In the genomic region with DNA sequence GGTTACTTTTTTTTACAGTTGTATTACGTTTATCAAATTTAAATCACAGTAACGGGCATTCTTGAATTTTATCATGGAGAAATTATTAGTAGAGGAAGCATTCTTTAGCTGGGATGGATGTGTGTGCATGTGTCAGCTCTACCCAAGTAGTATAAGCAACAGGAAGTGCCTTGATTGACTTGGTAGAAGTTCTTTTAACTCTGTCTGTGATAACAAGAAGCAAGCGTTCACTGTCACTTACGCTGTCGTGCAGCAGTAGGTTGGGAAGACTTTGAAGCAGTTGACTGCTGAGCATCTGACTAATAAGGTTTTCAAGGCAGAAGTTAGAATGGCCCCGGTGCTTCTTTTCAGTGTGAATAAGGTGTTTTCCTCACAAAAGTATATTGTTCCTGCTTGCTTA, we compare ENCODE assay signal across 25 mouse cellular contexts. TPM values are rescaled to one million over a fixed set of nuclear protein-coding genes. Genes with fewer than 3 reads are reported as not detected.
A peak's percentile ranks its signal among the peaks of the same experiment; 100 is the strongest.
DNase-seq lines count a peak whose midpoint lies in the region; ATAC-seq and TF ChIP-seq lines count a peak whose summit lies in the region.
"Had no signal": no experiment of that assay in that cellular context is flagged by ENCODE, and none has a peak within 500 bp of the region (broad histone marks: within the 10 kb centered on the region; RNA-seq: fewer than 3 reads in every experiment).

No protein-coding gene starts in this region.

- H3K27me3 ChIP-seq in thymus, adult 2 months (ENCODE audit: control insufficient read depth, insufficient read depth, low read length): no peaks in the 10 kb centered on the region
- H3K27me3 ChIP-seq in cerebellum, adult 2 months (ENCODE audit: control insufficient read depth, insufficient read depth, low read length): no peaks in the 10 kb centered on the region
- H3K27me3 ChIP-seq: embryonic facial prominence, embryonic 13.5 days; forebrain, embryonic 12.5 days; forebrain, embryonic 15.5 days; hindbrain, embryonic 13.5 days had no signal

- WGBS in thymus, adult 2 months: 71% methylated on average over 6 of the region's 6 CpGs
- WGBS in cerebellum, adult 2 months: 89% methylated on average over 6 of the region's 6 CpGs

- TF ChIP-seq CTCF in thymus, adult 2 months (IDR thresholded peaks at IDR 0.05; ENCODE audit: borderline replicate concordance, control insufficient read depth, extremely low read depth, insufficient read depth, low read length, poor library complexity): no peak
- no peak for TF ChIP-seq CTCF in cerebellum, adult 2 months (IDR thresholded peaks at IDR 0.05; ENCODE audit: borderline replicate concordance, insufficient read depth, low read depth, low read length)

- H3K4me3 ChIP-seq in thymus, adult 2 months (ENCODE audit: control insufficient read depth, insufficient read depth, low read length): no peak overlapping the region
- no peak overlapping the region for H3K4me3 ChIP-seq in cerebellum, adult 2 months (replicated peaks; ENCODE audit: insufficient read depth, low read depth, low read length)
- H3K4me3 ChIP-seq: embryonic facial prominence, embryonic 10.5 days; embryonic facial prominence, embryonic 13.5 days; erythroblast, embryonic 14.5 days; forebrain, embryonic 12.5 days; forebrain, embryonic 15.5 days; gastrocnemius, adult 2 months; hindbrain, embryonic 13.5 days had no signal

- peak; percentile 62 for ATAC-seq in activated CD4-positive, CD25-positive, alpha-beta regulatory T cell, adult 4 months
- no peak for ATAC-seq in megakaryocyte progenitor cell, adult 5-6 weeks (replicated peaks; ENCODE audit: poor library complexity)
- ATAC-seq: forebrain, embryonic 15.5 days; hindbrain, embryonic 16.5 days; intestine, postnatal 0 days had no signal

- DNase-seq in thymus, postnatal 0 days (ENCODE audit: low spot score): peak; percentile 7
- DNase-seq in thymus, adult 2 months: no peak
- DNase-seq in naive thymus-derived CD4-positive, alpha-beta T cell, adult 2 months (ENCODE audit: low read depth): peak; percentile 46
- no peak for DNase-seq in cerebellum, adult 2 months
- DNase-seq: adrenal gland, adult 2 months; adrenal gland, postnatal 14 days; cerebellum, adult 11 months; cerebellum, adult 8-10 months; cerebellum, postnatal 10 days; cerebellum, postnatal 36 days; embryo, embryonic 11 days; gastrocnemius, adult 2 months; gastrocnemius, postnatal 14 days; heart, adult 11 months had no signal

- no peak for TF ChIP-seq POLR2A in thymus, adult 2 months (IDR thresholded peaks at IDR 0.05; ENCODE audit: control insufficient read depth, extremely low read depth, insufficient read depth, low read length, poor library complexity)
- TF ChIP-seq POLR2A in cerebellum, adult 2 months (IDR thresholded peaks at IDR 0.05; ENCODE audit: borderline replicate concordance, insufficient read depth, low read length): no peak

- no peak overlapping the region for H3K27ac ChIP-seq in thymus, adult 2 months (ENCODE audit: control insufficient read depth, insufficient read depth, low read length)
- H3K27ac ChIP-seq in cerebellum, adult 2 months (ENCODE audit: insufficient read depth, low read length): no peak overlapping the region
- H3K27ac ChIP-seq: embryonic facial prominence, embryonic 10.5 days; embryonic facial prominence, embryonic 13.5 days; forebrain, embryonic 12.5 days; forebrain, embryonic 15.5 days; gastrocnemius, adult 2 months; hindbrain, embryonic 13.5 days had no signal

- no peaks in the 10 kb centered on the region for H3K4me1 ChIP-seq in thymus, adult 2 months (replicated peaks; ENCODE audit: control insufficient read depth, insufficient read depth, low read length)
- no peaks in the 10 kb centered on the region for H3K4me1 ChIP-seq in cerebellum, adult 2 months (ENCODE audit: control insufficient read depth, insufficient read depth, low read length)
- H3K4me1 ChIP-seq: embryonic facial prominence, embryonic 10.5 days; embryonic facial prominence, embryonic 13.5 days; forebrain, embryonic 12.5 days; forebrain, embryonic 15.5 days; hindbrain, embryonic 13.5 days had no signal

- H3K36me3 ChIP-seq in thymus, adult 2 months (ENCODE audit: control insufficient read depth, insufficient read depth, low read length): no peaks in the 10 kb centered on the region
- H3K36me3 ChIP-seq: forebrain, embryonic 15.5 days had no signal

RNA-seq across cellular contexts. Expression of gene Mnat1, which starts 47.3 kb away (rescaled TPM):
- 37.2 and 37.5 TPM in 2 replicates for polyA plus RNA-seq in thymus, postnatal 0 days (2015; fragmentation: Nextera tagmentation; extraction: Ambion mirVana)
- polyA plus RNA-seq in thymus, adult 2 months (2012; rRNA removed): 6.4 and 8.7 TPM in 2 replicates
- polyA plus RNA-seq in activated CD4-positive, CD25-positive, alpha-beta regulatory T cell, adult 4 months (2017; shearing (Covaris generic)): 10 to 100 TPM; 30.1 to 33.1 TPM
- 29.2 and 35.0 TPM in 2 replicates for total RNA-seq in megakaryocyte progenitor cell, adult 5-6 weeks (2015)
- 39.6 and 52.3 TPM in 2 replicates for total RNA-seq in megakaryocyte progenitor cell, adult 5-6 weeks (2017)
- polyA plus RNA-seq in cerebellum, adult 2 months (2012; rRNA removed): 15.7 and 15.9 TPM in 2 replicates

RNA-seq across cellular contexts. Expression of gene Six4, which starts 57.5 kb away (rescaled TPM):
- 1.8 TPM in 2 replicates for polyA plus RNA-seq in thymus, postnatal 0 days (2015; fragmentation: Nextera tagmentation; extraction: Ambion mirVana)
- 1.1 and 1.4 TPM in 2 replicates for polyA plus RNA-seq in thymus, adult 2 months (2012; rRNA removed)
- polyA plus RNA-seq in activated CD4-positive, CD25-positive, alpha-beta regulatory T cell, adult 4 months (2017; shearing (Covaris generic)): under 1 TPM in 1 of 2 experiments, not detected in 1; 0.34 TPM
- 0.12 TPM in 1 of 2 replicates, not detected in the other for total RNA-seq in megakaryocyte progenitor cell, adult 5-6 weeks (2015)
- not detected in 2 replicates for total RNA-seq in megakaryocyte progenitor cell, adult 5-6 weeks (2017)
- polyA plus RNA-seq in cerebellum, adult 2 months (2012; rRNA removed): 1.5 and 1.6 TPM in 2 replicates
- total RNA-seq: hematopoietic stem cell, adult 5-6 weeks had no signal

Comparison
In these comparisons a context has a peak if more than half of its experiments do, and no peak if none do; other contexts are left out.
1. DNase-seq: peak in thymus, postnatal 0 days (single experiment) and naive thymus-derived CD4-positive, alpha-beta T cell, adult 2 months (single experiment); none in thymus, adult 2 months (single experiment) and cerebellum, adult 2 months (0 of 2).